Mouse (Mus musculus) G1E (cell line): ENCODE results near the gene Ptprm.

ENCODE experiments used
- CTCF ChIP-seq: IDR thresholded peaks from 2 replicates; pipeline ENCODE4 v1.5.1; 2012; ENCODE audit warnings: low read depth, low read length, inconsistent platforms, mixed read lengths
- TAL1 ChIP-seq: conservative IDR thresholded peaks from 2 replicates; pipeline ENCODE4 v1.6.1; 2012; ENCODE audit warnings: low read depth, low read length, inconsistent platforms, mixed read lengths

- TF ChIP-seq CTCF (no peak), TAL1 (no peak)
Measured at GRCm38 (mm10) chr17:66808186-66808585, 546.1 kb downstream of the Ptprm start.
